Mouse (Mus musculus): ENCODE data around the gene Iqch. TPM values are rescaled to one million over a fixed set of nuclear protein-coding genes. Genes with fewer than 3 reads are reported as not detected.

Gene Iqch
- polyA plus RNA-seq, 1 experiment from 2014 or later = 0.04 TPM

Other genes starting within 250 kb of the Iqch start
- gene Map2k5, start 224.6 kb downstream of the Iqch start, polyA plus RNA-seq (2015; fragmentation: Nextera tagmentation; extraction: Ambion mirVana) = 24.5 and 29.4 TPM in 2 replicates
- 68.6 and 78.9 TPM in 2 replicates for gene 2300009A05Rik, start 203.2 kb downstream of the Iqch start, polyA plus RNA-seq (2015; fragmentation: Nextera tagmentation; extraction: Ambion mirVana)
- 24.7 and 25.3 TPM in 2 replicates for gene Aagab, start 167 bp upstream of the Iqch start, polyA plus RNA-seq (2015; fragmentation: Nextera tagmentation; extraction: Ambion mirVana)
- gene Smad3, start 155.5 kb upstream of the Iqch start, polyA plus RNA-seq (2015; fragmentation: Nextera tagmentation; extraction: Ambion mirVana) = 11.6 and 14.8 TPM in 2 replicates

Measured in heart, embryonic 15.5 days (tissue).